Mouse (Mus musculus) embryo, embryonic 10.5 days (tissue): ENCODE measurements around the gene Akr7a5.

ENCODE experiments used
- DNase-seq: peaks from one replicate; pipeline ENCODE4 v3.0.0-alpha.2; 2015; ENCODE audit warnings: low spot score

The Akr7a5 gene

DNA sequence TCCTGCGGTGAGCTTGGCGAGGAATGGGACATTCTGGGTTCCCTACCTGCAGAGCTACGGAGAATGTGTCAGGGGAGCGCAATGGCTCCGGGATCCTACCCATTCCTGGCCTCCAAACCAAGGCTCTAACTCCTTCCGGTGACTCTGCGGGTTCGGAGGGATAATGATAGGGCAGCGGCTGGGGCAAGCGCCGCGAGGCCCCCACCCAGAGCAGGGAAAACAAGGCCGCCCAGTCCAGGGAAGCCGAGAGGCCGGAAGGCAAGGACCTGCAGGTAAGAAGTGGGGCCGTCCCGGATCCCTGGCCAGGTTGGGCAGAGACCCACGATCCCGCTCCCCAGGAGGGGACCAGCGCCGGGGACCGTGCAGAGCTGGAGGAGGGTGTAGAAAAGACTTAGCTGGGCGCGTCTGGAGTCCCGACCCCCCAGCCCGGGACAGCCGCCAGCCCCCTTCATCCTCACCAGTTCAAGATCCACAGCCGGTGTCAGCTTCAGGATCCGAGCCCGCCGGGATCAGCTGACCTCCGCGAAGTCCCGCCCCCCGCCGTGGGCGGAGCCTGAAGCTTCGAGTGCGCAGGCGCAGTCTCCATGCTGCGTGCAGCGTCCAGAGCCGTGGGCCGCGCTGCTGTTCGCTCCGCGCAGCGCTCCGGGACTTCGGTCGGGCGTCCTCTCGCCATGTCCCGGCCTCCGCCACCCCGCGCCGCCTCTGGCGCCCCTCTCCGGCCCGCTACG, at the start of gene Akr7a5, which contains the start of gene Pqlc2:
Gene Akr7a5 (plus strand): TSS at position 574 of the 728 bp plus-strand sequence.
Gene Pqlc2 (minus strand): TSS at position 538 of the 728 bp plus-strand sequence.
- peak; percentile 96 for DNase-seq

DNA sequence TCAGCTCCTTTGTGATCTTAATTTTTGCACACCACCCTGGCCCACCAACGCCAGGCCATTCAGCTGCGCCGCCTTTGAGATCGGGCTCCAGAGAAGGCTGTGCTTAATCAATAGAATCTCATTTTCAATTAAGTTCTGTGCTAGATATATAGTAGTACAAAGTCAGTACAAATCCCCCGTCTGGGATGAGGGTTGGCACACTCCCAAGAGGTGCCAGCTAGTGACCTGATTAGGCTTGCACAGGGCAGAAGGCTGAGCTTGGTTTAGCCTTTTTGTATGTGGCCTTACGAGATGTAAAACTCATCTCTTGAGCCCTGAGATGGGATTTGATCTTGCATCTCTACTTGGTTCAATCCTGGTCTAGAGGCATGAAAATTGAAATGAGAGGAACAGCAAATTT, 47.6 kb upstream of the Akr7a5 start:
- no peak for DNase-seq

DNA sequence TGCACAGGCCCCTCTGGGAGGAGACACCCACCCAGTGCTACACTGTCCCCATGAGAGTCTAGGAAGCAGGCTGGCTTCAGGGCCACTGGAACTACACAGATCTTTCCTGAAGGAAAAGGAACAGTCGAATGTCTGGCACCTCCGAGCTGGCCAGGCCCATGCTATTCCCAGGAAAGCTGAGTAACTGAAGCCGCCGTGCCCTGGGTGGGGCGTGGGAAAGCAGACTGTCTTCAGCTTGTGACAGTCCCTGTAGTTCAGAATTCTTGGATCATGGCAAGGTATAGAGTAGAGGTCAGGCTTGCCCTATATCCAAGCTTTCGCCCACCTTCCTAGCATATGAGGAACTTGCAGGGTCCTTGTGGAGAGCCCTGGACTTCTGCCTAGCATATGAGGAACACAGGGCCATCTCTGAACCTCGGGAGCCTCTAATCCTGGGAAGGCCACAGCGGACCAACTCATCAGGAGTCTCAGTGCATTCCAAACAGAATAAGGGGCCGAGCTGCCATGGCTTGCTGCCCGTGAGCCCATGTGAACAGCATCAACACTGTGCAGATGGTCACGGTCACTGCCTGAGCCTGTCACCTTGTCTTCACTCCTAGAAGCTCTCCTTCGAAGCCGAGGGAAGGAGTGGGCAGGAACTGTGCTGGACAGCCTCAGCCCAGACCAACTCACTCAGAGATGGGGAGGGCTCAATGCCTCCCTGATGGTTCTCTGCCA, 44.6 kb upstream of the Akr7a5 start:
- no peak for DNase-seq

DNA sequence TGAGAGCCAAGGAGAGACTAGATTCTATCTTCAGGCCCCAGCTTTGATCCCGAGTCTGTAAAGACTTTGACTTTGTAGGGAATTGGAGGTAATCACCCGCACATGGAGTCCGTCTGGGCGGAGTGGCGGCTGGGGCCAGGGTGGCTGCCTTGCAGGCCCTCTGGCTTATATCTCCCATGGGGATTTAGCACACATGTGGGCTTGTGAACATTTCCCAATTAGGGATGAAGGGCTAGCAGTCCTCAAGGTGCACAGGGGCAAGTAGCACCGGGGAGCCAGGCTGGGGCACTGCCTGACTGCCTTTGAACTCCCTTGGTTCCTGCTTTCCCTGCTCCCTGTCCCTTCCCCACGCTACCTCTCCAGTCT, 44.1 kb upstream of the Akr7a5 start:
- DNase-seq, result no peak

DNA sequence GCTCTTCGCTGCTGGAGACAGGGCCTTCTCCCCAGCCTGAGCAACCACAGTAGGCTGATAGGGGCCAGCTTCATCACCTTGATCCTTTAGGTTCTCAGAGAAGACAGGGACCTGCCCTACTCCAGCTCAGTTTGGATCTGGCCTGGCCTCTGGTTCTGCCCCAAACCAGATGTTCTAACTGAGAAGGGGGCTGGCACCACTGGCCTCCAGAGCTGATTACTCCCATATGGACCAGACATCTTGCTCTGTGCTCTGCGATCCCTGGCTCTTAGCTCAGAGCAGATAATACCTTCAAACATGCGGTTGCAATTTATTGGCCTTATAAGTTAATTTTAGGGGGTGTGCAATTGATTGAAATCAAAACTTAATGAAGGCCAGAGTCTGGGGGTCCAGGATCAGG, 43.2 kb upstream of the Akr7a5 start:
- DNase-seq, result peak; percentile 60

DNA sequence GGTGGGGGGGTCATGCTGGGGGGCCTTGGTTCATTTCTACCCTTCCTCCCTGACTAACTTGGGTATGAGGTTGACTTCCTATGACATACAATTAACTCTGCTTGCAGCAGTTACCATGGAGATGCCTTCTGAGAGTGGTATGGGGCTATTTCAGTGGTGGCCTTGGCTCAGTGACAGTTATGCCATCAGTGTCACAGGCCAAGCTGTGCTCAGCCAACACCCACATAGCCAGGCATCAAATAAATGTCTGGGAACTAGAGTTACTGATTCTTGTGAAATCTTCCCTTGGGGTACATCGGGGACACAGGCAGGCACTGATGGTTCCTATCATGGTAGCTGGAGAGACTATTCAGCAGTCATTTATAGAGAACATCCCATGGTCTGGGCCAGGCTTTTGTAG, 42.3 kb upstream of the Akr7a5 start:
- no peak for DNase-seq

DNA sequence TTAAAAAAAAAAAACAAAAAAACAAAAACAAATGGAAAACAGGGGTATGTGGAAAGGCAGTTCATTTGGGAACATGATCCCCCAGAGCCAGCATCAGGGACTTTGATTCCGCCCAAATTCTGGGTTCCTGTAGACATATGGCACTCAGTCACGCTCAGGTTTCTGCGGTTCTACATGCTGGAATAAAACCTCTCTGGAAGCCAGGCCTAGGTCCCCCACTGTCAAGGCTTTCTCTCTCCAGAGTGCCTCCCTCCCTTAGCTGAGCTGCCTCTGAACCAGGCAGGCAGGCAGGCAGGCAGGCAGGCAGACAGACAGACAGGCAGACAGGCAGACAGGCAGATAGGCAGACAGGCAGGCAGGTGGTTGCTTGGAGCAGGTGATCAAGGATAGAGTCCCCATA, 40.4 kb upstream of the Akr7a5 start:
- DNase-seq, result no peak

DNA sequence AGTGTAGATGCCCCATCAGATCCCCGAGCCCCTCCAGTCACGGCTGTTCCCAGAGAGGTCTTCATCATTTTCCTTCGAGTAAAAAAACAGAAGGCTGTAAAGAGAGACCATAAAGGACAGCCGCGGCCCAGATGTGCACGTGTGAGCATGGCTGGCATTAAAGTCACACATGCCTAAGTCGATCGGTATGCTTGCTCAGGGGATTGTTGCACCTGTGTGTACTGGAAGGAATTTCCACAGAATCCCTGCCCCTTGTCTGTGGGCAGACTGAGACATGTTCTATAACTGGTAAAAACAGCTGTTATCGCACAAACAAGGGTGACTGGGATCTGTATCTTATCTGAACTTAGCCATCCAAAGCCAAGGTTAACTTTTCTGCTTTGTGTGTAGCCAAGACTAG, 39.0 kb upstream of the Akr7a5 start:
- no peak for DNase-seq

DNA sequence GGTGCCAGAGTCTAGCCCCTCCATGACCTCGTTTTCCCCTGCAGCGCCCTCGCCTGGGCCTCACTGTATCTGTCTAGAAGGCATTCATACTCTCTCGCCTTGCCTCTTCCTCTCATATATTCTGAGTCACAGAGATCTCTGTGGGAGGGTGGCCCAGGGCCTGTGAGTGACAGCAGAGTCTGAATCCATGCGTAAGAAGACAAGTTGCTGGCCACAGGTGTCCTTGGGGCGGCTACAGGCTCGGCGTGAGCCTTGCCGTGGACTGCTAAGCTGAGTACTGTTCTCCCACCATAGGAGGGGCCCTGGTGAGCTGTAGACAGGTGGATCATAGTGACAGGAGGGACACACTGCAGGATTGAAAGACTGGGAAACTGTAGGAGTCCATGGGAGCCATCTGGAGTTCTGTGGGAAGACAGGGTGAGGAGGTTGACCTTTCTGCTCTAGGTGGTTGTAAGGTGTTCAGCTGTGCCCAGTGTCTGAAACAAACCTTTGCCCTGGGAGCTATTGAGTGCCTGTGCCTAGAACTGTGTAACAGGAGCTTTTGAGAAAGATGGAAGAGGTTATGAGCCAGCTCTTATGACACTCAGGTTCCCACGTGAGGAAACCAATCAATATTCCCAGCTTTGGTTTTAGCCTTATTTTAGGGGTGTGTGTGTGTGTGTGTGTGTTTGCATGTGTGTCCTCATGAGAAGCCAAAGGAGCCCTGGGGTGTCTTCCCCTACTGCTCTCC, 37.4 kb upstream of the Akr7a5 start:
- no peak for DNase-seq

DNA sequence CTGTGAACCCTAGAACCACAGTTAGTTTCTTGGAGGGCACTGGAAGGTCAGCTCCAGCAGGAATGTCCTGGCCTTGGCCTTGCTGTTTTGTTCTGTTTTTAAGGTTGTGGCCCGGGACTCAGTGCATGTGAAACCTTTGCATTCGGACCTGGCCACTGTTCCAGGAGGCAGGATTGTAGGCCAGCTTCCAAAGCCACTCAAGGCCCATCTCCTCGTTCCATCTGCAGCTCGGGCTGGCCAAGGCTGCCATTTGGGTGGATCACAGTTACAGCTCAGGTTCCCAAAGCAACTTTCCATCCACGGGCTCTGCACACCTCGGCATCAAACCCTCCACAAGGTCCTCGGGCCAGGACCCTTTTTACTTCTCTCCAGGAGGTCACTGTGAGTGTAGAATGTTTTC, 36.0 kb upstream of the Akr7a5 start:
- DNase-seq, result no peak

DNA sequence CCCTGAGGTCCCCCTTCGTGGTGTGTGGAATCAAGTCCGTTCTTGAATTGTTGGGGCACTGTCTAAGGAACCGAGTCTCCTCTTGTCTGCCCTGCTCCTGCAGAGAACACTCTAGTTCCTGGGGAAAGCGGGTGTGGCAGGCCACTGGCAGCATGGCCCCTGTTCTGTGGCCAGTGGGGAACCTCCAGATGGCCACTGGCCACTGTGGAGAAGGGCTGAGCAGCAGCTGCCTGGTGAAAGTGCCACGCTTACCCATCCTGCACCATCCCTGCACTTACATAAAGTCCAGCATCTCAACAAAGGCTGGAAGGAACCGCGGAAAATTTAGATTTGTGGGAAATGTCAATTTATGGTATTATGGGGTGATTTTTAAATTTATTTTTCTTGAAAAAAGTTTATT, 34.1 kb upstream of the Akr7a5 start:
- no peak for DNase-seq

DNA sequence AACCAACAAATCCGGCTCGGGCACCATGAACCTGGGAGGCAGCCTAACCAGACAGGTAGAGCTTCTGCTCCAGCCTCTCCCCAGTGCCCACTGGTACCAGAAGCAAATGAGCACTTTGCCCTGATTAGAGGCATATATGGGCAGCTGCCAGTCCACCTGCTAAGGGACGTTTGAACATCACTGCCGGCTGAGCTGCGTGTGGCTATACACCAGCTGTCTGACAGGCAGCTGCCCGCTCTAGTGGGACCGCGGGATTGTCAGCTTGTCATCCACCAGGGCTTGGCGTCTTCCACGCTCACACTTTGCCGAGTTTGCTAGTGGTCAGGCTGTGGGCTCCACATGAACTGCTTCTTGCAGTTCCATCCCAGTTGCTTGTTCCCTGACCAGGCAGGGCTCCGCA, 30.0 kb upstream of the Akr7a5 start:
- no peak for DNase-seq

DNA sequence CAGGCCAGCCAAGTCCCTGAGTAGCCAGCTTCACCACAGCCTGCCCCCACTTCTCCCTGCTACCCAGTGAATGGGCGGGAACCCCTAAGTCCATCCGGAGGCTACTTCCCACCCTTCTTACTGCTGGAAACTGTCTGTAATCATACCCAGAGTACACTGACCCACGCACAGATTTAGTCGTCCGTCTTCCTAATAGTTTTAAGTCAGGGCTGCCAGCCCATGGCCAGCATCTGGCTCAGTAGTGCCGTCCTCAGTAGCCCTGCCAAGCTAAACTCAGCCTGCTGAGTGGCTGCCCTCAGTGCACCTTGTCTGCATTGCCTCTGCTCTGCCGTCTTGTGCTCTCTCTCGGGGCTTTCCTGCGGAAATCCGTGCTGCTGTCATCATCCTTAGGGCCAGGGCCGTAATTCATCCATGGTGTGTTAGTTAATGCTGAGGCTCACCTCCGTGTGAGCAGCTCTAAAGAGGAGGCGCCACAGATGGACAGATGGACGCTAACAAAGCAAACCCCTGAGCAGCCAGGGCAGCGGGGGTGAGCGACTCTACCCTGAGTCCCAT, 28.7 kb upstream of the Akr7a5 start:
- DNase-seq, result no peak

DNA sequence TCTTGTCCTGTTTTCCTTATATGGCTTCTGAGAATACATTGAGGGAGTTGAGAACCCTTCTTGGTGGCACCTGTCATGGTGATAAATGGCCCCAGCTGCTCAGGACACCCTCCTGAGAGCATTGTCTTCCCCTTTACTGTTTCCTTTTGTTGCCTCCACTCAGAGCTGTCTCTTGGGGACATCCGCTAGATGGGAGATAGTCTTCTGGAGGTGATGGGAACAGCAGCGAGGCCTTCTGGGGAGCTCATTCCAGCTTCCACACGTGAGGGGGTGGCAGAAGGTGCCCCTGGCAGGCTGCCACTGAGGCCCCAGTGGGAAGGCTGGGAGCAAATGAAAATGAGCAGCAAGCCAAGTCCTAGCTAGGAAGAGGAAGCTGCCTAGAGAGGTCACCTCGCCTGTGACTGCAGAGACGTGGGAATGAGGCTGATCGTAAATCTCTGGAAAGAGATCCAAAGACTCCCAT, 27.6 kb upstream of the Akr7a5 start:
- no peak for DNase-seq

DNA sequence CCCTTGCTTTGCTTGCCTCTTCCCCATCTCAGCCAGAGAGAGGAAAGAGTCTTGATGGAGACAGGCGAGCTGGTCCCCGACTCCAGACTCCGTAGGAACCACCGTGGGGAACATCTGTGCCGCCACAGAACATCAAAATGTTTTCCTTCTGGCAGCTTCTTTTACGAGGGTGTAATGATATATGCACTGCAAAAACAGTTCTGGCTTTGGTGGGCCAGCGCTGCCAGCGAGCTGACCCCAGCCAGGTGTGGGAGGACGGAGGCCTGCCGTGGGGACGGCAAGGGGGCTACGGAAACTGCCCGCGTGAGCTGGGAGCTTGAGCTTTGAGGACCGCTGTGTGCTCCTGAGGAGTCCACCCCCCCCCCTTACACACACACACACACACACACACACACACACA, 25.7 kb upstream of the Akr7a5 start:
- DNase-seq, result no peak

DNA sequence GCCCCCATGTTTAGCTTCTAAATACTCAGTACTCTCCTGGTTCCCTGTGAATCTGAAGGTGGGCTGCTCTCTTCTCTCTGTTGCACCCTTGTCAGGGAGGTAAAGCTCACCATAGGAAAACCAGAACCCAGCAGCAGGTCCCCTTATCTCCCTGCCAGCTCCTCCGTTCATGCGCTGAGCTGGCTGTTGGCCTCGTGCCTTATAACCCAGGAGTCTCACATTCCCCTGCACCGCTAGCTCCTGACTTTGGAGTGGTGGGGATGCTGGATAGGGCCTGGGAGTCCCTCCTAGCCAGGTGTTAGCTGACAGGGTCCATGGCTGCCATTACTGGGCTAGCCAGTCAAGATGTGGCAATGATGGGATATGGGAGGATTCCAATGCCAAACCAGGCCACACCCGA, 24.3 kb upstream of the Akr7a5 start:
- DNase-seq, result no peak

DNA sequence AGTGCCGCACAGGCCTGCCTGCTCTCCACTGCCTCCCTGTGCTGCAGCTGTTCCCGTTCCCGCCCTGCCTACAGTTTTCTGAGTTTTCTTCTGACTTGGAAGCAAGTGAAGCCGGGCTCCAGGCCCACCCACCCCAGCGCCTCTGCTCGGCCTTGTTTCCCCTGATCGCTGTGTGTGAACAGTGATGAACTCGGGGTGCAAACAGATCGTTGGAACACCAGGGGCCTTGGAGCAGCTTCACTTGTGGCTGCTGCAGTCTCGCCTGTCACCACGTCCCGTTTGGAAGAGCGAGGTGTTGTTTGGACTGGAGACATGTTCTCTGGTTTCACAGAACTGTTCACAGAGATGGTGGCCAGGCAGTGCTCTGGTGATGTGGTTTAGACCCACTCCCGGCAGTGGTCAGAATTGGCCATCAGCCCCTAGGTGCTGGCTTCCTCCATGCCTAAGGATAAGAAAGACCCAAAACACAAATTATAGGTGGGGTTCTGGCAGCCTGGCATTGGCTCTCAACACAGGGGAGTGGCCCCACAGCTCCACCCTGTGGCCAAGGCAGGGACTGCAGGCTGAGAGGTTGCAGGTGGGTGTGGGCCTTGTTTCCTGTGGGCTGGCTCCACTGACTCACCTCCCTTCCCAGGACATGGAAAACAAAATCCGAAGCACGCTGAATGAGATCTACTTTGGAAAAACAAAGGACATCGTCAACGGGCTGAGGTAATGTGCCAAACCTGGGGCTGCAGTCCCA, 23.3 kb upstream of the Akr7a5 start:
- DNase-seq, result peak; percentile 69

DNA sequence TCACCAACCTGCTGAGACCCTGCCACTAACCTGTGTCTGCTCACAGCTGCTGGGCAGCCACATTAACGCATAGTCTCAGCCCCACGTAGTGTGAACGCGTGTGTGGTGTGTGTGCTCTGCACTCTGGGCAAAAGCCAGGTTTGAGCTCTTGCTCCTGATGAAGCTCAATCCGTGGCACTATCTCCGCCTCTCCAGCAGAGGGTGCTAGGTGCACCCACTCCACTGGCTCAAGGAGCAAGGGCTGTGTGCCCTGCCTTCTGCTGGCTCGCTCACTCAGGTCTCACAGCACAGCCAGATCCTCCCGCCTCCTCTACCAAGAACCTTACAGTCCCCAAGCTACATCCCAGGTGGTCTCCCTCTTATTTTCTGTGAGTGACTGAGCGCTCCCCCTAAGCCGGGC, 21.5 kb upstream of the Akr7a5 start:
- DNase-seq, result peak; percentile 74

DNA sequence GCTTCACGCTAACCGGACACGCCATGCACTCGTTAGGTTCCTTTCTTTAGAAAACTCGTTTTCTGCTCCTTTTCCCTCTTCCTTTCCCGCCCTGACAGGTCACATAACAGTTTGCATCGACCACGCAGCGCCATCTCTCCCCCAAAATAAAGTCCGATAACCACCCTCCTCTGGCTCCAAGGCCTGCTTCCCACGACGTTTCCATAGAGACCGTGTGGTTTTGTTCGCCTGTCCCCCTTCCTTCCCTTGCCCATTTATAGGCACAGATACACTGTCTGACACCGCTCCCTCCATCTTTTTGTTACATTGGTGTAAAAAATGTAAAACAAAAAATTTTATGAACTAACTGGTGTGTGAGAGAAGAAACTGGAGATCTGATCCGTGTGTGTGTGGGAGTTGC, 19.4 kb upstream of the Akr7a5 start:
- DNase-seq, result no peak

DNA sequence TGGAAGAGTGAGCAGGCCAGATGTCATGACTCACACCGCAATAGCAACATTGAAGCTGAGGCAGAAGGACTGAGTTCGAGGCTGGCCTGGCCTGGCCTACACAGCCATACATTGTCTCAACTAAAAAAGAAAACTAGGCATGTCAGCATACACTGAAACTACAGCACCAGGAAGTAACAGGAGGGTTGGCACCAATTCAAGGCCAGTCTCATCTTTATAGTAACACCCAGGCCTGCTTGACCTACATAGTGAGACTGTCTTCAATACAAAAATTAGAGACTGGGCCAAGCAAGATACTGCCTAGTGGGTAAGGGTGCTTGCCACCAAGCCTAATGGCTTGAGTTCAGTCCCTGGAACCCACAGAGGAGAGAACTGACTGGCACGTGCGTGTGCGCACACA, 18.5 kb upstream of the Akr7a5 start:
- no peak for DNase-seq

DNA sequence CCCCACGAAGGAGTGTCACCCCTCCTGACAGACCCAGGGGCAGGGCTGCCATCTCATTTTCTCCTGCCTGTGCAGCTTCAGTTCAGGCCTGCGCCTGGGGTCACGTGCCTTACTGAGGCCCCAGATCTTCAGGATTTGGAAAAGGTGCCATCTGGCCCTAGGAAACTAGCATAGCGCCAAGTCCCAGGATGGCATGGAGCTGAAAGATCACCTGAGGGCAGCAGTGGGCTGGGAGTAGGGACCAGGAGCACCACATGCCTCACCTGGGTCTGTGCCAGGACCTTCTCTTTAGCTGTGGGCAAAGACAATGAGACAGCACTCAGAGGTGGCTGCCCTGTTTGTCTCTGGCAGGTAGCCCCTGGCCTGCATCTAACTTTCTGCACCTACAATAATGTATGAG, 13.0 kb upstream of the Akr7a5 start:
- no peak for DNase-seq
